ENCODE assay signal across 20 mouse cellular contexts in the genomic region with DNA sequence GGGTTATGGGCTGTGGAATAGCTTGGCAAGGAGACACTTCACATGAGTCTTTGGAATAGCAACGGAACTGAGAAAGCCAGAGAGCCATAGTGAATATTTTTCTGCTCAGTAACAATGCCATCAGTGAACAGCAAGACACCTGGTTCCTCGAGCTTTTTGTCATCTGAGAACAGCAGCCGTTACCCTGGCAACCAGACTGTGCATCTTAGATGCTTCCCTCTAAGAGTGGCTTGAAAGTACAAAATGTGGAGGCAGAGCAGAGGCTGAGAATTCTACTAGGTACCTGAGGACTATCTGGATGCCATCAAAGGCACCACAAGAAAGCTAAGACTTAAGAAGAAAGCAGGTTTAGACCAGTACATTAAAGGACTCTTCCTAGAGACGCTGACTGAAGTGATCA. TPM values are rescaled to one million over a fixed set of nuclear protein-coding genes. Genes with fewer than 3 reads are reported as not detected.
DNase-seq lines count a peak whose midpoint lies in the region; ATAC-seq and TF ChIP-seq lines count a peak whose summit lies in the region.
"Had no signal": no experiment of that assay in that cellular context is flagged by ENCODE, and none has a peak within 500 bp of the region (broad histone marks: within the 10 kb centered on the region; RNA-seq: fewer than 3 reads in every experiment).

No protein-coding gene starts in this region.

- H3K9me3 ChIP-seq in hindbrain, embryonic 15.5 days = no peaks in the 10 kb centered on the region
- H3K9me3 ChIP-seq in hindbrain, embryonic 11.5 days (ENCODE audit: control insufficient read depth, low read length) = no peaks in the 10 kb centered on the region
- H3K9me3 ChIP-seq in midbrain, embryonic 13.5 days = no peaks in the 10 kb centered on the region
- no peaks in the 10 kb centered on the region for H3K9me3 ChIP-seq in midbrain, embryonic 11.5 days (ENCODE audit: control insufficient read depth, low read length)
- no peaks in the 10 kb centered on the region for H3K9me3 ChIP-seq in midbrain, postnatal 0 days (ENCODE audit: low read length)
- H3K9me3 ChIP-seq: embryonic facial prominence, embryonic 13.5 days; heart, embryonic 10.5 days; limb, embryonic 15.5 days had no signal

- ATAC-seq in hindbrain, embryonic 15.5 days (ENCODE audit: low FRiP score, low read depth) = no peak
- ATAC-seq in hindbrain, embryonic 11.5 days (ENCODE audit: low FRiP score) = no peak
- ATAC-seq in midbrain, embryonic 13.5 days = peak; percentile 80
- ATAC-seq in midbrain, embryonic 11.5 days (ENCODE audit: low FRiP score) = no peak
- peak; percentile 47; the same call in 1 of the 2 replicates for ATAC-seq in midbrain, postnatal 0 days (ENCODE audit: low FRiP score)

- intact Hi-C loops in heart, postnatal 36 days (cut with DNase I) = no loop called here

- DNase-seq in hindbrain, embryonic 11.5 days (ENCODE audit: low spot score) = no peak
- no peak for DNase-seq in midbrain, embryonic 11.5 days (ENCODE audit: low spot score, missing footprints)
- peak; percentile 12 for DNase-seq in brain, embryonic 18.5 days (ENCODE audit: low read depth, low spot score)
- DNase-seq in midbrain, postnatal 0 days (ENCODE audit: low spot score) = peak; percentile 46
- no peak for DNase-seq in heart, postnatal 36 days
- DNase-seq: adrenal gland, adult 8-10 months; cerebellum, adult 2 months; heart, postnatal 10 days; lung, postnatal 14 days; thymus, postnatal 4 days had no signal

- no peak overlapping the region for H3K4me2 ChIP-seq in hindbrain, embryonic 15.5 days
- H3K4me2 ChIP-seq in hindbrain, embryonic 11.5 days (replicated peaks; ENCODE audit: low read depth, low read length) = no peak overlapping the region
- no peak overlapping the region for H3K4me2 ChIP-seq in midbrain, embryonic 13.5 days (replicated peaks)
- no peak overlapping the region for H3K4me2 ChIP-seq in midbrain, embryonic 11.5 days
- no peak overlapping the region for H3K4me2 ChIP-seq in midbrain, postnatal 0 days (ENCODE audit: low read depth, low read length, poor library complexity, severe bottlenecking)
- H3K4me2 ChIP-seq: embryonic facial prominence, embryonic 13.5 days; limb, embryonic 15.5 days had no signal

- H3K36me3 ChIP-seq in hindbrain, embryonic 15.5 days = no peaks in the 10 kb centered on the region
- no peaks in the 10 kb centered on the region for H3K36me3 ChIP-seq in hindbrain, embryonic 11.5 days (ENCODE audit: control insufficient read depth, insufficient read depth, low read length)
- no peaks in the 10 kb centered on the region for H3K36me3 ChIP-seq in midbrain, embryonic 13.5 days
- H3K36me3 ChIP-seq in midbrain, embryonic 11.5 days (ENCODE audit: control insufficient read depth, insufficient read depth, low read length) = no peaks in the 10 kb centered on the region
- H3K36me3 ChIP-seq in midbrain, postnatal 0 days (ENCODE audit: insufficient read depth, low read length) = no peaks in the 10 kb centered on the region
- H3K36me3 ChIP-seq: embryonic facial prominence, embryonic 13.5 days; heart, embryonic 10.5 days; limb, embryonic 15.5 days had no signal

- 46% methylated on average over 4 of the region's 4 CpGs for WGBS in hindbrain, embryonic 15.5 days
- WGBS in hindbrain, embryonic 11.5 days = 68% methylated on average over 4 of the region's 4 CpGs
- WGBS in midbrain, embryonic 13.5 days = 52% methylated on average over 4 of the region's 4 CpGs
- 62% methylated on average over 4 of the region's 4 CpGs for WGBS in midbrain, embryonic 11.5 days
- WGBS in midbrain, postnatal 0 days = 40% methylated on average over 4 of the region's 4 CpGs

- H3K27ac ChIP-seq in hindbrain, embryonic 15.5 days (replicated peaks) = peak overlapping the region; percentile 31; the same call in 1 of the 2 replicates
- H3K27ac ChIP-seq in hindbrain, embryonic 11.5 days (ENCODE audit: low read depth, low read length) = no peak overlapping the region
- peak overlapping the region; percentile 51; the same call in 1 of the 2 replicates for H3K27ac ChIP-seq in midbrain, embryonic 13.5 days
- H3K27ac ChIP-seq in midbrain, embryonic 11.5 days (ENCODE audit: low read depth, low read length) = no peak overlapping the region
- peak overlapping the region; percentile 43 for H3K27ac ChIP-seq in midbrain, postnatal 0 days (ENCODE audit: low read depth, low read length)
- H3K27ac ChIP-seq: embryonic facial prominence, embryonic 13.5 days; heart, embryonic 10.5 days; limb, embryonic 15.5 days had no signal

- no peaks in the 10 kb centered on the region for H3K4me1 ChIP-seq in hindbrain, embryonic 15.5 days (replicated peaks)
- no peaks in the 10 kb centered on the region for H3K4me1 ChIP-seq in hindbrain, embryonic 11.5 days (replicated peaks; ENCODE audit: control insufficient read depth, insufficient read depth, low read length)
- 0 out of 2 replicates have a peak, but pooled peaks cover 2% of the 10 kb centered on the region for H3K4me1 ChIP-seq in midbrain, embryonic 13.5 days (replicated peaks)
- no peaks in the 10 kb centered on the region for H3K4me1 ChIP-seq in midbrain, embryonic 11.5 days (ENCODE audit: control insufficient read depth, insufficient read depth, low read length)
- no peaks in the 10 kb centered on the region for H3K4me1 ChIP-seq in midbrain, postnatal 0 days (ENCODE audit: insufficient read depth, low read length)
- H3K4me1 ChIP-seq: embryonic facial prominence, embryonic 13.5 days; heart, embryonic 10.5 days; limb, embryonic 15.5 days had no signal

- no peak overlapping the region for H3K9ac ChIP-seq in hindbrain, embryonic 15.5 days
- H3K9ac ChIP-seq in hindbrain, embryonic 11.5 days (ENCODE audit: low read depth, low read length) = no peak overlapping the region
- no peak overlapping the region for H3K9ac ChIP-seq in midbrain, embryonic 13.5 days (replicated peaks)
- H3K9ac ChIP-seq in midbrain, embryonic 11.5 days (ENCODE audit: low read length) = no peak overlapping the region
- no peak overlapping the region for H3K9ac ChIP-seq in midbrain, postnatal 0 days (replicated peaks; ENCODE audit: low read length, poor library complexity, severe bottlenecking)
- H3K9ac ChIP-seq: embryonic facial prominence, embryonic 13.5 days; limb, embryonic 15.5 days had no signal

- no peak for TF ChIP-seq CTCF in midbrain, postnatal 0 days (IDR thresholded peaks at IDR 0.05)

- no peaks in the 10 kb centered on the region for H3K27me3 ChIP-seq in hindbrain, embryonic 15.5 days
- H3K27me3 ChIP-seq in hindbrain, embryonic 11.5 days (ENCODE audit: control insufficient read depth, insufficient read depth, low read length) = no peaks in the 10 kb centered on the region
- peaks cover 9% of the 10 kb centered on the region; the same call in 1 of the 2 replicates for H3K27me3 ChIP-seq in midbrain, embryonic 13.5 days
- no peaks in the 10 kb centered on the region; the same call in 1 of the 2 replicates for H3K27me3 ChIP-seq in midbrain, embryonic 11.5 days (ENCODE audit: control insufficient read depth, insufficient read depth, low read length)
- no peaks in the 10 kb centered on the region for H3K27me3 ChIP-seq in midbrain, postnatal 0 days (ENCODE audit: insufficient read depth, low read length)
- H3K27me3 ChIP-seq: limb, embryonic 15.5 days had no signal

- H3K4me3 ChIP-seq in hindbrain, embryonic 15.5 days = no peak overlapping the region
- no peak overlapping the region for H3K4me3 ChIP-seq in hindbrain, embryonic 11.5 days (ENCODE audit: low read depth, low read length)
- H3K4me3 ChIP-seq in midbrain, embryonic 13.5 days (replicated peaks) = no peak overlapping the region
- no peak overlapping the region for H3K4me3 ChIP-seq in midbrain, embryonic 11.5 days (ENCODE audit: low read depth, low read length)
- H3K4me3 ChIP-seq in midbrain, postnatal 0 days (ENCODE audit: low read depth, low read length) = no peak overlapping the region
- H3K4me3 ChIP-seq: embryonic facial prominence, embryonic 13.5 days; heart, embryonic 10.5 days; limb, embryonic 15.5 days had no signal

RNA-seq across cellular contexts. Expression of a gene that starts 2.5 kb away (rescaled TPM):
- 15.0 and 16.4 TPM in 2 replicates for polyA plus RNA-seq in hindbrain, embryonic 15.5 days (2015; fragmentation: Nextera tagmentation; extraction: Ambion mirVana)
- polyA plus RNA-seq in hindbrain, embryonic 11.5 days (2014; fragmentation: Nextera tagmentation; extraction: Ambion mirVana) = 15.4 and 16.6 TPM in 2 replicates
- polyA plus RNA-seq in midbrain, embryonic 13.5 days (2015; fragmentation: Nextera tagmentation; extraction: Ambion mirVana) = 8.7 and 10.7 TPM in 2 replicates
- polyA plus RNA-seq in midbrain, embryonic 11.5 days (2014; fragmentation: Nextera tagmentation; extraction: Ambion mirVana) = 12.8 and 14.0 TPM in 2 replicates
- 17.7 and 23.3 TPM in 2 replicates for total RNA-seq in midbrain, postnatal 0 days (2014; rRNA removed)
- 10.2 and 13.5 TPM in 2 replicates for polyA plus RNA-seq in midbrain, postnatal 0 days (2015; fragmentation: Nextera tagmentation; extraction: Ambion mirVana)
- 1 to 10 TPM; 4.1 to 4.4 TPM for total RNA-seq in heart, postnatal 36 days (2021)

RNA-seq across cellular contexts. Expression of a gene that starts 43.5 kb away (rescaled TPM):
- polyA plus RNA-seq in hindbrain, embryonic 15.5 days (2015; fragmentation: Nextera tagmentation; extraction: Ambion mirVana) = 21.3 and 24.2 TPM in 2 replicates
- 6.9 TPM in 2 replicates for polyA plus RNA-seq in hindbrain, embryonic 11.5 days (2014; fragmentation: Nextera tagmentation; extraction: Ambion mirVana)
- 14.7 and 16.8 TPM in 2 replicates for polyA plus RNA-seq in midbrain, embryonic 13.5 days (2015; fragmentation: Nextera tagmentation; extraction: Ambion mirVana)
- 5.3 and 5.4 TPM in 2 replicates for polyA plus RNA-seq in midbrain, embryonic 11.5 days (2014; fragmentation: Nextera tagmentation; extraction: Ambion mirVana)
- 31.7 and 31.8 TPM in 2 replicates for total RNA-seq in midbrain, postnatal 0 days (2014; rRNA removed)
- 17.1 and 22.3 TPM in 2 replicates for polyA plus RNA-seq in midbrain, postnatal 0 days (2015; fragmentation: Nextera tagmentation; extraction: Ambion mirVana)
- under 1 TPM; 0.08 to 0.19 TPM for total RNA-seq in heart, postnatal 36 days (2021)
- total RNA-seq: megakaryocyte-erythroid progenitor cell, adult 5-6 weeks had no signal
- polyA plus RNA-seq: liver, embryonic 16.5 days had no signal

RNA-seq across cellular contexts. Expression of a gene that starts 45.1 kb away (rescaled TPM):
- polyA plus RNA-seq in hindbrain, embryonic 15.5 days (2015; fragmentation: Nextera tagmentation; extraction: Ambion mirVana) = 0.09 and 0.13 TPM in 2 replicates
- polyA plus RNA-seq in hindbrain, embryonic 11.5 days (2014; fragmentation: Nextera tagmentation; extraction: Ambion mirVana) = not detected in 2 replicates
- 0.10 TPM in 1 of 2 replicates, not detected in the other for polyA plus RNA-seq in midbrain, embryonic 13.5 days (2015; fragmentation: Nextera tagmentation; extraction: Ambion mirVana)
- polyA plus RNA-seq in midbrain, embryonic 11.5 days (2014; fragmentation: Nextera tagmentation; extraction: Ambion mirVana) = 0.10 TPM in 1 of 2 replicates, not detected in the other
- 0.33 TPM in 1 of 2 replicates, not detected in the other for total RNA-seq in midbrain, postnatal 0 days (2014; rRNA removed)
- not detected in 2 replicates for polyA plus RNA-seq in midbrain, postnatal 0 days (2015; fragmentation: Nextera tagmentation; extraction: Ambion mirVana)
- not detected for total RNA-seq in heart, postnatal 36 days (2021)
- total RNA-seq: gastrocnemius, postnatal 4 days; heart, postnatal 10 days; megakaryocyte-erythroid progenitor cell, adult 5-6 weeks had no signal
- polyA plus RNA-seq: embryonic facial prominence, embryonic 13.5 days; large intestine, adult 2 months; limb, embryonic 15.5 days; liver, embryonic 16.5 days; testis, adult 2 months had no signal

Comparison
In these comparisons a context has a peak if more than half of its experiments do, and no peak if none do; other contexts are left out.
1. ATAC-seq: peak in midbrain, embryonic 13.5 days (single experiment) and midbrain, postnatal 0 days (single experiment); none in hindbrain, embryonic 15.5 days (single experiment), hindbrain, embryonic 11.5 days (single experiment) and midbrain, embryonic 11.5 days (single experiment).
2. H3K27ac ChIP-seq: peak in hindbrain, embryonic 15.5 days (single experiment), midbrain, embryonic 13.5 days (single experiment) and midbrain, postnatal 0 days (single experiment); none in hindbrain, embryonic 11.5 days (single experiment) and midbrain, embryonic 11.5 days (single experiment).
3. DNase-seq: peak in brain, embryonic 18.5 days (single experiment) and midbrain, postnatal 0 days (single experiment); none in hindbrain, embryonic 11.5 days (single experiment), midbrain, embryonic 11.5 days (single experiment) and heart, postnatal 36 days (0 of 2).